Comparison of ENCODE assay signal across 16 mouse cellular contexts in the genomic region with DNA sequence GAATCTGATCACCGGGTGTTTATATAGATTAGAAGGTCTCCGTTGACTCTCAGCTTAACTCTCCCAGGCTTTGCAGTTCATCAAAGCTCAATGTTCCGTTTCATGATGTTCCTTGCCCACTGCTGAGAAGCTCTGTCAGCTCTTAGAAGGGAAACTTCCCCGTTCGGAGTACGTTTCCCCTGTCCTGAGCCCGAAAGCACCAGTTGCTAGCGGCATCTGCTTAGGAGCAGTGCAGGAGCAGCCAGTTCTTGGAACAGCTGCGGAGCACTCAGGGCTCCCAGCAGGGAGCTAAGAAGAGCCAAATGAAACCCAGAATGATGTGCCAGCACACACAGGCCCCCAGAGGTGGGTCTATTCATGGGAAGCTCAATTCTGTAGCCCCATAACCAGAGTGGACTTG. TPM values are rescaled to one million over a fixed set of nuclear protein-coding genes. Genes with fewer than 3 reads are reported as not detected.
DNase-seq lines count a peak whose midpoint lies in the region; ATAC-seq and TF ChIP-seq lines count a peak whose summit lies in the region.
"Had no signal": no experiment of that assay in that cellular context is flagged by ENCODE, and none has a peak within 500 bp of the region (broad histone marks: within the 10 kb centered on the region; RNA-seq: fewer than 3 reads in every experiment).

No protein-coding gene starts in this region.

- no peak for TF ChIP-seq CTCF in testis, adult 2 months (IDR thresholded peaks at IDR 0.05; ENCODE audit: control insufficient read depth, insufficient read depth, insufficient replicate concordance, low read depth, low read length)

- no peak for TF ChIP-seq POLR2A in testis, adult 2 months (IDR thresholded peaks at IDR 0.05; ENCODE audit: control insufficient read depth, low read depth, low read length)
- no peak for TF ChIP-seq POLR2A in limb, embryonic 14.5 days (IDR thresholded peaks at IDR 0.05; ENCODE audit: borderline replicate concordance, extremely low read depth, insufficient read depth, insufficient read length)

- no peaks in the 10 kb centered on the region for H3K4me1 ChIP-seq in intestine, embryonic 14.5 days (replicated peaks; ENCODE audit: control insufficient read depth, insufficient read depth, low read length)
- H3K4me1 ChIP-seq in intestine, embryonic 15.5 days (replicated peaks) = peaks cover 4% of the 10 kb centered on the region; the same call in 1 of the 2 replicates
- H3K4me1 ChIP-seq in testis, adult 2 months (ENCODE audit: control insufficient read depth, insufficient read depth, low read length) = no peaks in the 10 kb centered on the region; the same call in 1 of the 2 replicates
- H3K4me1 ChIP-seq in limb, embryonic 14.5 days (ENCODE audit: control insufficient read depth, insufficient read depth, low read length) = peaks cover 2% of the 10 kb centered on the region; the same call in 1 of the 2 replicates
- H3K4me1 ChIP-seq: liver, embryonic 12.5 days; neural tube, embryonic 12.5 days had no signal

- no peak overlapping the region for H3K4me3 ChIP-seq in intestine, embryonic 14.5 days (ENCODE audit: low read depth, low read length)
- H3K4me3 ChIP-seq in intestine, embryonic 15.5 days (replicated peaks) = no peak overlapping the region
- H3K4me3 ChIP-seq in testis, adult 2 months (ENCODE audit: control insufficient read depth, low read depth, low read length) = no peak overlapping the region
- H3K4me3 ChIP-seq in limb, embryonic 14.5 days (replicated peaks; ENCODE audit: low read length) = no peak overlapping the region
- H3K4me3 ChIP-seq: embryonic facial prominence, embryonic 13.5 days; liver, embryonic 12.5 days; neural tube, embryonic 12.5 days had no signal

- H3K27me3 ChIP-seq in intestine, embryonic 14.5 days (replicated peaks; ENCODE audit: control insufficient read depth, insufficient read depth, low read length) = no peaks in the 10 kb centered on the region
- no peaks in the 10 kb centered on the region for H3K27me3 ChIP-seq in intestine, embryonic 15.5 days (replicated peaks)
- no peaks in the 10 kb centered on the region for H3K27me3 ChIP-seq in testis, adult 2 months (ENCODE audit: control insufficient read depth, insufficient read depth, low read length)
- no peaks in the 10 kb centered on the region for H3K27me3 ChIP-seq in limb, embryonic 14.5 days (ENCODE audit: control insufficient read depth, insufficient read depth, low read length)
- H3K27me3 ChIP-seq: embryonic facial prominence, embryonic 13.5 days; liver, embryonic 12.5 days; neural tube, embryonic 12.5 days; Patski had no signal

- H3K36me3 ChIP-seq in intestine, embryonic 14.5 days (ENCODE audit: control insufficient read depth, insufficient read depth, low read length) = no peaks in the 10 kb centered on the region
- no peaks in the 10 kb centered on the region for H3K36me3 ChIP-seq in intestine, embryonic 15.5 days
- no peaks in the 10 kb centered on the region for H3K36me3 ChIP-seq in testis, adult 2 months (ENCODE audit: control insufficient read depth, insufficient read depth, low read length)
- H3K36me3 ChIP-seq in limb, embryonic 14.5 days (ENCODE audit: control insufficient read depth, insufficient read depth, low read length) = no peaks in the 10 kb centered on the region
- H3K36me3 ChIP-seq: embryonic facial prominence, embryonic 13.5 days; liver, embryonic 12.5 days; neural tube, embryonic 12.5 days had no signal

- no peak overlapping the region for H3K9ac ChIP-seq in intestine, embryonic 14.5 days (ENCODE audit: low read length)
- no peak overlapping the region for H3K9ac ChIP-seq in intestine, embryonic 15.5 days
- no peak overlapping the region for H3K9ac ChIP-seq in limb, embryonic 14.5 days (ENCODE audit: low read depth, low read length, severe bottlenecking)
- H3K9ac ChIP-seq: embryonic facial prominence, embryonic 13.5 days; liver, embryonic 12.5 days; neural tube, embryonic 12.5 days had no signal

- DNase-seq in intestine, embryonic 14.5 days (ENCODE audit: low spot score) = no peak
- DNase-seq in testis, postnatal 10 days (ENCODE audit: low spot score) = no peak
- DNase-seq in limb, embryonic 14.5 days (ENCODE audit: low spot score) = peak; percentile 50
- DNase-seq in thymus, postnatal 25 days = no peak
- DNase-seq in adipocyte (ENCODE audit: low spot score) = no peak
- DNase-seq: cerebellum, adult 9-10 months; kidney, adult 18-20 months had no signal

- H3K27ac ChIP-seq in intestine, embryonic 14.5 days (ENCODE audit: low read depth) = peak overlapping the region; percentile 4
- no peak overlapping the region for H3K27ac ChIP-seq in intestine, embryonic 15.5 days
- peak overlapping the region; percentile 57 for H3K27ac ChIP-seq in testis, adult 2 months (ENCODE audit: control insufficient read depth, insufficient read depth, low read depth, low read length)
- H3K27ac ChIP-seq in limb, embryonic 14.5 days (replicated peaks; ENCODE audit: low read depth, low read length) = no peak overlapping the region
- H3K27ac ChIP-seq: embryonic facial prominence, embryonic 13.5 days; liver, embryonic 12.5 days; neural tube, embryonic 12.5 days had no signal

- WGBS in intestine, embryonic 14.5 days = 50% methylated on average over 9 of the region's 9 CpGs
- 46% methylated on average over 9 of the region's 9 CpGs for WGBS in intestine, embryonic 15.5 days
- WGBS in limb, embryonic 14.5 days = 57% methylated on average over 9 of the region's 9 CpGs

- no peak overlapping the region for H3K4me2 ChIP-seq in intestine, embryonic 14.5 days (ENCODE audit: low read length)
- no peak overlapping the region for H3K4me2 ChIP-seq in intestine, embryonic 15.5 days (replicated peaks)
- H3K4me2 ChIP-seq in limb, embryonic 14.5 days (replicated peaks; ENCODE audit: low read depth, low read length, severe bottlenecking) = no peak overlapping the region
- H3K4me2 ChIP-seq: embryonic facial prominence, embryonic 13.5 days; liver, embryonic 12.5 days; midbrain, embryonic 11.5 days; neural tube, embryonic 12.5 days had no signal

- no peak for ATAC-seq in intestine, embryonic 14.5 days (replicated peaks; ENCODE audit: low FRiP score, low TSS enrichment, low read depth)
- no peak for ATAC-seq in intestine, embryonic 15.5 days
- peak; percentile 72 for ATAC-seq in limb, embryonic 14.5 days (ENCODE audit: low FRiP score, low read depth)
- ATAC-seq: CD4-positive, CD25-positive, alpha-beta regulatory T cell, adult 4 months; forebrain, embryonic 16.5 days; liver, embryonic 12.5 days; Patski had no signal

- no peaks in the 10 kb centered on the region for H3K9me3 ChIP-seq in intestine, embryonic 14.5 days (ENCODE audit: control insufficient read depth, low read length)
- H3K9me3 ChIP-seq in intestine, embryonic 15.5 days = no peaks in the 10 kb centered on the region
- H3K9me3 ChIP-seq in limb, embryonic 14.5 days (ENCODE audit: control insufficient read depth, low read length) = no peaks in the 10 kb centered on the region
- H3K9me3 ChIP-seq: embryonic facial prominence, embryonic 13.5 days; liver, embryonic 12.5 days; neural tube, embryonic 12.5 days had no signal

RNA-seq across cellular contexts. Expression of a gene that starts 15.0 kb away (rescaled TPM):
- 39.3 and 49.1 TPM in 2 replicates for polyA plus RNA-seq in intestine, embryonic 14.5 days (2014; fragmentation: Nextera tagmentation; extraction: Ambion mirVana)
- polyA plus RNA-seq in intestine, embryonic 15.5 days (2015; fragmentation: Nextera tagmentation; extraction: Ambion mirVana) = 24.6 and 27.9 TPM in 2 replicates
- polyA plus RNA-seq in testis, adult 2 months (2012; rRNA removed) = 4.2 and 6.0 TPM in 2 replicates
- polyA plus RNA-seq in limb, embryonic 14.5 days (2012; rRNA removed) = 57.3 and 60.8 TPM in 2 replicates
- 49.7 and 52.6 TPM in 2 replicates for polyA plus RNA-seq in limb, embryonic 14.5 days (2014; fragmentation: Nextera tagmentation; extraction: Ambion mirVana)

Comparison
In these comparisons a context has a peak if more than half of its experiments do, and no peak if none do; other contexts are left out.
1. H3K27ac ChIP-seq: peak in intestine, embryonic 14.5 days (single experiment) and testis, adult 2 months (single experiment); none in intestine, embryonic 15.5 days (single experiment) and limb, embryonic 14.5 days (single experiment).